8 mouse cellular contexts compared by ENCODE assay signal in the genomic region with DNA sequence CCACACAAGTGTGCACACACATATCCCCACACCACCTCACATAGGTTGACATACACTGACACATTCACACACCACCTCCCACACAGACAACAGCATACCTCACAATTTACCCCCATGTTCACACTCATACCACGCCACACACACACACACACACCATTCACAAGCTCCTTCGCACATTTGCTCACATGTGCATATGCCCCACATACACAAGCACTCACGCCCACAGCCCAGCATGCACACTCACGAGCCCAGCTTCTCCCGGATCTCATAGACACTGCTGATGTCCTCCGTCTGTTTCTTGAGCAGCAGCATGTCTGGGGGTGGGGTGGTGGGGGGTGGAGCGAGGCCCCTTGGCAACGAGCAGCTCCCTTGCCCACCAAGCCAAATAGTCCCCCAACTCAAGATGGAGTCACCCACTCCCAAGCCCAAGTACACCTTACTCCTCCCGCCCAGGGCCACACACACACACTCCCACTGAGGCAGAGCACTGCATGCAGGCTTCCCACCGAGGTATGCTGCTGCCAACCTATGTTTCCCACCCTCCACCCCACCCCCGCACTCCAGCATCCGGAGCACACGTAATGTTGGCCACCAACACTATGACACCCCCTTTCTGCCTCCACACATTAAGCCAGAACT. TPM values are rescaled to one million over a fixed set of nuclear protein-coding genes. Genes with fewer than 3 reads are reported as not detected.
DNase-seq lines count a peak whose midpoint lies in the region; ATAC-seq and TF ChIP-seq lines count a peak whose summit lies in the region.

No protein-coding gene starts in this region.

- H3K9me3 ChIP-seq in lung, embryonic 14.5 days (ENCODE audit: low read depth, low read length), result no peaks in the 10 kb centered on the region

- peak overlapping the region; percentile 70 for H3K4me2 ChIP-seq in lung, embryonic 14.5 days

- intact Hi-C loops in gastrocnemius, postnatal 36 days (cut with DNase I), result loop anchor here (10.0 kb wide), 2 partner anchors 204 to 604 kb away; a partner anchor contains a TSS

- H3K27me3 ChIP-seq in lung, embryonic 14.5 days (ENCODE audit: insufficient read depth, low read length), result no peaks in the 10 kb centered on the region

- no peak for TF ChIP-seq CTCF in lung, embryonic 14.5 days (IDR thresholded peaks at IDR 0.05; ENCODE audit: low read depth)

- H3K36me3 ChIP-seq in lung, embryonic 14.5 days (ENCODE audit: insufficient read depth), result no peaks in the 10 kb centered on the region

- H3K9ac ChIP-seq in lung, embryonic 14.5 days, result no peak overlapping the region; the same call in 1 of the 2 replicates

- no peak overlapping the region for H3K27ac ChIP-seq in lung, embryonic 14.5 days (ENCODE audit: low read depth)

- DNase-seq in cerebellum, adult 9-11 months, result peak; percentile 35
- DNase-seq in cerebellum, adult 18-20 months, result no peak
- DNase-seq in lung, embryonic 14.5 days, result no peak
- DNase-seq in lung, postnatal 25 days (ENCODE audit: low spot score), result no peak
- DNase-seq in layer of hippocampus, postnatal 14 days (ENCODE audit: low spot score in 2 of 2), result peak; percentile 33 to 37
- DNase-seq in right cerebral cortex, postnatal 36 days (ENCODE audit: low spot score in 2 of 2), result peak; percentile 42 to 68
- DNase-seq in gastrocnemius, postnatal 36 days, result no peak
- no peak for DNase-seq in urinary bladder, postnatal 10 days (ENCODE audit: low spot score)

- peak; percentile 7; the same call in 1 of the 2 replicates for ATAC-seq in lung, embryonic 14.5 days (ENCODE audit: insufficient read depth)

- H3K4me3 ChIP-seq in lung, embryonic 14.5 days (ENCODE audit: low read depth, low read length), result peak overlapping the region; percentile 42

- WGBS in lung, embryonic 14.5 days, result 48% methylated on average over 13 of the region's 13 CpGs

- H3K4me1 ChIP-seq in lung, embryonic 14.5 days (ENCODE audit: insufficient read depth), result no peaks in the 10 kb centered on the region

RNA-seq across cellular contexts. Expression of a gene that starts 0.9 kb away (rescaled TPM):
- 12.0 and 14.0 TPM in 2 replicates for polyA plus RNA-seq in lung, embryonic 14.5 days (2014; fragmentation: Nextera tagmentation; extraction: Ambion mirVana)
- total RNA-seq in layer of hippocampus, postnatal 14 days (2021), result 100 to 1,000 TPM; 108 to 118 TPM
- total RNA-seq in gastrocnemius, postnatal 36 days (2021), result 10 to 100 TPM in 1 of 2 experiments, 1 to 10 TPM in 1; 8.2 to 11.4 TPM

RNA-seq across cellular contexts. Expression of a gene that starts 13.9 kb away (rescaled TPM):
- polyA plus RNA-seq in lung, embryonic 14.5 days (2014; fragmentation: Nextera tagmentation; extraction: Ambion mirVana), result 7.4 and 10.6 TPM in 2 replicates
- 100 to 1,000 TPM in 1 of 2 experiments, 10 to 100 TPM in 1; 93.6 to 111 TPM for total RNA-seq in layer of hippocampus, postnatal 14 days (2021)
- 100 to 1,000 TPM; 105 to 106 TPM for total RNA-seq in gastrocnemius, postnatal 36 days (2021)

RNA-seq across cellular contexts. Expression of a gene that starts 19.8 kb away (rescaled TPM):
- 4.1 and 6.6 TPM in 2 replicates for polyA plus RNA-seq in lung, embryonic 14.5 days (2014; fragmentation: Nextera tagmentation; extraction: Ambion mirVana)
- 1 to 10 TPM in 1 of 2 experiments, under 1 TPM in 1; 0.85 to 1.0 TPM for total RNA-seq in layer of hippocampus, postnatal 14 days (2021)
- not detected for total RNA-seq in gastrocnemius, postnatal 36 days (2021)

RNA-seq across cellular contexts. Expression of a gene that starts 56.9 kb away (rescaled TPM):
- polyA plus RNA-seq in lung, embryonic 14.5 days (2014; fragmentation: Nextera tagmentation; extraction: Ambion mirVana), result 235 and 244 TPM in 2 replicates
- total RNA-seq in layer of hippocampus, postnatal 14 days (2021), result 10 to 100 TPM; 69.6 to 70.9 TPM
- total RNA-seq in gastrocnemius, postnatal 36 days (2021), result 10 to 100 TPM; 45.9 to 47.7 TPM

RNA-seq across cellular contexts. Expression of a gene that starts 57.3 kb away (rescaled TPM):
- 15.5 and 15.6 TPM in 2 replicates for polyA plus RNA-seq in lung, embryonic 14.5 days (2014; fragmentation: Nextera tagmentation; extraction: Ambion mirVana)
- 10 to 100 TPM; 15.7 to 16.1 TPM for total RNA-seq in layer of hippocampus, postnatal 14 days (2021)
- 10 to 100 TPM; 23.0 to 25.3 TPM for total RNA-seq in gastrocnemius, postnatal 36 days (2021)

Comparison
In these comparisons a context has a peak if more than half of its experiments do, and no peak if none do; other contexts are left out.
1. DNase-seq: peak in cerebellum, adult 9-11 months (single experiment), layer of hippocampus, postnatal 14 days (2 of 2) and right cerebral cortex, postnatal 36 days (2 of 2); none in cerebellum, adult 18-20 months (0 of 2), lung, embryonic 14.5 days (single experiment), lung, postnatal 25 days (single experiment), gastrocnemius, postnatal 36 days (0 of 2) and urinary bladder, postnatal 10 days (single experiment).
2. RNA of a gene that starts 0.9 kb away (total RNA-seq): 108 to 118 TPM in layer of hippocampus, postnatal 14 days; 8.2 to 11.4 TPM in gastrocnemius, postnatal 36 days; every median in the first group is over 4 times any median in the second.